Mouse (Mus musculus) neural tube, embryonic 13.5 days (tissue): ENCODE data around the gene Hist1h4j. TPM values are rescaled to one million over a fixed set of nuclear protein-coding genes. Genes with fewer than 3 reads are reported as not detected.
A peak's percentile ranks its signal among the peaks of the same experiment; 100 is the strongest.
"Not testable (repeated sequence)": the region's sequence is repeated elsewhere in the genome, so short reads cannot be mapped to it uniquely, and the experiment has no call there.

Experiments
- ATAC-seq: fragments of 200-750 bp; cut with Nextera tagmentation; 2 replicates; pipeline ENCODE4 v1.8.0; 2017; ENCODE audit warnings: low read depth, mild to moderate bottlenecking, moderate TSS enrichment, moderate library complexity
- H3K27ac ChIP-seq: fragments of 300-500 bp; sonication (generic); replicated peaks from 2 replicates; pipeline ENCODE4 v1.5.1; 2015; ENCODE audit warnings: moderate library complexity, mild to moderate bottlenecking, inconsistent platforms
- H3K27me3 ChIP-seq: fragments of 300-500 bp; sonication (generic); 2 replicates; pipeline ENCODE4 v1.6.1; 2015; ENCODE audit warnings: mild to moderate bottlenecking, inconsistent platforms
- H3K36me3 ChIP-seq: fragments of 300-500 bp; sonication (generic); 2 replicates; pipeline ENCODE4 v1.6.1; 2015; ENCODE audit warnings: mild to moderate bottlenecking, inconsistent platforms
- H3K4me1 ChIP-seq: fragments of 300-500 bp; sonication (generic); replicated peaks from 2 replicates; pipeline ENCODE4 v1.6.1; 2015; ENCODE audit warnings: inconsistent platforms
- H3K4me2 ChIP-seq: fragments of 300-500 bp; sonication (generic); 2 replicates; pipeline ENCODE4 v1.6.1; 2015; ENCODE audit warnings: inconsistent platforms, mild to moderate bottlenecking, moderate library complexity
- H3K4me3 ChIP-seq: fragments of 300-500 bp; sonication (generic); 2 replicates; pipeline ENCODE4 v1.5.1; 2015; ENCODE audit warnings: mild to moderate bottlenecking, inconsistent platforms
- H3K9ac ChIP-seq: fragments of 300-500 bp; sonication (generic); 2 replicates; pipeline ENCODE4 v1.6.1; 2015; ENCODE audit warnings: moderate library complexity, mild to moderate bottlenecking, inconsistent platforms
- H3K9me3 ChIP-seq: fragments of 300-500 bp; sonication (generic); 2 replicates; pipeline ENCODE4 v1.6.1; 2016; ENCODE audit warnings: inconsistent platforms
- WGBS: fragments of 180-500 bp; shearing (Covaris S2); methylation state at CpG from one replicate; pipeline ENCODE4 v1.1.7; 2015; 5-methylcytosine and 5-hydroxymethylcytosine counted together
- polyA plus RNA-seq: library from polyadenylated mRNA; unstranded; fragments of >200 nt; fragmentation: Nextera tagmentation; extraction: Ambion mirVana; gene quantifications from 2 replicates; pipeline ENCODE4 v1.2.1, GENCODE M21; 2015

Hist1h4j gene
- polyA plus RNA-seq, 1 experiment from 2014 or later = 1.0 TPM

GRCm38 (mm10) chr13:21755707-21756106, 20.8 kb downstream of the Hist1h4j start:
- no peaks in the 10 kb centered on the region for H3K9me3 ChIP-seq
- ATAC-seq = no peak
- no peak overlapping the region for H3K27ac ChIP-seq
- WGBS = 69% methylated on average over 1 of the region's 1 CpGs
- H3K27me3 ChIP-seq = no peaks in the 10 kb centered on the region
- H3K4me3 ChIP-seq = no peak overlapping the region
- H3K9ac ChIP-seq = no peak overlapping the region
- peaks cover 18% of the 10 kb centered on the region for H3K4me1 ChIP-seq
- peak overlapping the region; percentile 25; the same call in 1 of the 2 replicates for H3K4me2 ChIP-seq
- no peaks in the 10 kb centered on the region for H3K36me3 ChIP-seq

GRCm38 (mm10) chr13:21778814-21779766, 44.2 kb downstream of the Hist1h4j start:
- WGBS = 5% methylated on average over 33 of the region's 33 CpGs
- peak overlapping the region; percentile 71 for H3K9ac ChIP-seq
- ATAC-seq = peak; percentile 94
- H3K36me3 ChIP-seq = no peaks in the 10 kb centered on the region
- peak overlapping the region; percentile 94 for H3K4me2 ChIP-seq
- H3K4me1 ChIP-seq = peaks cover 42% of the 10 kb centered on the region
- H3K9me3 ChIP-seq = no peaks in the 10 kb centered on the region
- peak overlapping the region; percentile 82 for H3K27ac ChIP-seq
- no peaks in the 10 kb centered on the region for H3K27me3 ChIP-seq
- peak overlapping the region; percentile 54 for H3K4me3 ChIP-seq

- Histone ChIP-seq H3K27me3 (no peaks in the 10 kb centered on the region), H3K4me3 (peak within 1 kb of the TSS; percentile 54), H3K9me3 (no peaks in the 10 kb centered on the region), H3K36me3 (no peaks in the 10 kb centered on the region), H3K9ac (peak within 1 kb of the TSS; percentile 71), H3K4me2 (peak within 1 kb of the TSS; percentile 94), H3K27ac (peak within 1 kb of the TSS; percentile 82), H3K4me1 (peaks cover 45% of the 10 kb centered on the region)
- WGBS = under 1% methylated on average over 44 of the region's 44 CpGs
- ATAC-seq = peak; percentile 2; the same call in 1 of the 2 replicates
Observed at GRCm38 (mm10) chr13:21779767-21780731, 45.2 kb downstream of the Hist1h4j start, which contains the start of gene Hist1h1b. Gene Hist1h1b (minus strand): TSS chr13:21780625.

- 50% methylated on average over 6 of the region's 6 CpGs for WGBS
- Histone ChIP-seq H3K27ac (no peak overlapping the region), H3K9ac (no peak overlapping the region), H3K4me2 (peak overlapping the region; percentile 94), H3K4me3 (peak overlapping the region; percentile 54; the same call in 1 of the 2 replicates), H3K36me3 (no peaks in the 10 kb centered on the region), H3K27me3 (no peaks in the 10 kb centered on the region), H3K9me3 (no peaks in the 10 kb centered on the region), H3K4me1 (peaks cover 50% of the 10 kb centered on the region)
- no peak for ATAC-seq
Observed at GRCm38 (mm10) chr13:21781021-21781555, 46.2 kb downstream of the Hist1h4j start.

- no peak overlapping the region for H3K9ac ChIP-seq
- H3K27me3 ChIP-seq = no peaks in the 10 kb centered on the region
- H3K36me3 ChIP-seq = no peaks in the 10 kb centered on the region
- no peak for ATAC-seq
- H3K4me2 ChIP-seq = no peak overlapping the region
- WGBS = 90% methylated on average over 1 of the region's 1 CpGs
- H3K4me1 ChIP-seq = peaks cover 56% of the 10 kb centered on the region
- H3K9me3 ChIP-seq = no peaks in the 10 kb centered on the region
- H3K4me3 ChIP-seq = no peak overlapping the region
- no peak overlapping the region for H3K27ac ChIP-seq
Observed at GRCm38 (mm10) chr13:21781639-21782038, 46.8 kb downstream of the Hist1h4j start.

GRCm38 (mm10) chr13:21782361-21783254, 47.7 kb downstream of the Hist1h4j start:
- under 1% methylated on average over 18 of the region's 35 CpGs for WGBS
- H3K9ac ChIP-seq = peak overlapping the region; percentile 70
- not testable (repeated sequence) for H3K27me3 ChIP-seq, ATAC-seq, H3K36me3 ChIP-seq, H3K9me3 ChIP-seq
- H3K27ac ChIP-seq = peak overlapping the region; percentile 84
- peak overlapping the region; percentile 40 for H3K4me3 ChIP-seq
- H3K4me2 ChIP-seq = peak overlapping the region; percentile 80
- peaks cover 56% of the 10 kb centered on the region for H3K4me1 ChIP-seq

- H3K9ac ChIP-seq = peak within 1 kb of the TSS; percentile 70
- H3K4me1 ChIP-seq = peaks cover 59% of the 10 kb centered on the region
- no peaks in the 10 kb centered on the region for H3K36me3 ChIP-seq
- H3K27ac ChIP-seq = peak within 1 kb of the TSS; percentile 84
- H3K4me2 ChIP-seq = peak within 1 kb of the TSS; percentile 80
- H3K27me3 ChIP-seq = no peaks in the 10 kb centered on the region
- peak; percentile 76 for ATAC-seq
- 0% methylated on average over 14 of the region's 20 CpGs for WGBS
- H3K4me3 ChIP-seq = peak within 1 kb of the TSS; percentile 40
- no peaks in the 10 kb centered on the region for H3K9me3 ChIP-seq
Observed at GRCm38 (mm10) chr13:21783255-21783617, 48.4 kb downstream of the Hist1h4j start, which contains the start of gene Hist1h3i. Gene Hist1h3i (minus strand): TSS chr13:21783370.

- WGBS = 2% methylated on average over 9 of the region's 9 CpGs
- H3K36me3 ChIP-seq = no peaks in the 10 kb centered on the region
- H3K9me3 ChIP-seq = no peaks in the 10 kb centered on the region
- no peak for ATAC-seq
- H3K4me2 ChIP-seq = peak overlapping the region; percentile 80
- peak overlapping the region; percentile 59 for H3K27ac ChIP-seq
- H3K4me3 ChIP-seq = peak overlapping the region; percentile 40
- no peaks in the 10 kb centered on the region for H3K27me3 ChIP-seq
- peak overlapping the region; percentile 28 for H3K9ac ChIP-seq
- H3K4me1 ChIP-seq = peaks cover 56% of the 10 kb centered on the region
Observed at GRCm38 (mm10) chr13:21783734-21784161, 48.9 kb downstream of the Hist1h4j start.

GRCm38 (mm10) chr13:21784311-21784710, 49.4 kb downstream of the Hist1h4j start:
- H3K9me3 ChIP-seq = no peaks in the 10 kb centered on the region
- H3K27me3 ChIP-seq = no peaks in the 10 kb centered on the region
- peaks cover 54% of the 10 kb centered on the region for H3K4me1 ChIP-seq
- ATAC-seq = no peak
- peak overlapping the region; percentile 80 for H3K4me2 ChIP-seq
- peak overlapping the region; percentile 28 for H3K9ac ChIP-seq
- peak overlapping the region; percentile 59 for H3K27ac ChIP-seq
- no peaks in the 10 kb centered on the region for H3K36me3 ChIP-seq
- H3K4me3 ChIP-seq = 0 out of 2 replicates have a peak overlapping the region, but pooled peaks have one; percentile 40
- 13% methylated on average over 6 of the region's 6 CpGs for WGBS
